Mouse (Mus musculus) brain, embryonic 14.5 days (tissue): ENCODE results near the gene Btbd2.

Experiments used
- CTCF ChIP-seq: fragments of 200-500 bp; IDR thresholded peaks from 2 replicates; pipeline ENCODE4 v1.5.1; 2012; ENCODE audit warnings: inconsistent platforms, mild to moderate bottlenecking, moderate library complexity, borderline replicate concordance; ENCODE audit not compliant: insufficient read depth, insufficient read length; ENCODE audit errors: extremely low read depth
- POLR2A ChIP-seq: fragments of 200-500 bp; IDR thresholded peaks from 2 replicates; pipeline ENCODE4 v1.6.1; 2012; ENCODE audit warnings: mild to moderate bottlenecking, inconsistent platforms, borderline replicate concordance; ENCODE audit not compliant: poor library complexity, insufficient read depth, insufficient read length, severe bottlenecking; ENCODE audit errors: extremely low read depth

DNA sequence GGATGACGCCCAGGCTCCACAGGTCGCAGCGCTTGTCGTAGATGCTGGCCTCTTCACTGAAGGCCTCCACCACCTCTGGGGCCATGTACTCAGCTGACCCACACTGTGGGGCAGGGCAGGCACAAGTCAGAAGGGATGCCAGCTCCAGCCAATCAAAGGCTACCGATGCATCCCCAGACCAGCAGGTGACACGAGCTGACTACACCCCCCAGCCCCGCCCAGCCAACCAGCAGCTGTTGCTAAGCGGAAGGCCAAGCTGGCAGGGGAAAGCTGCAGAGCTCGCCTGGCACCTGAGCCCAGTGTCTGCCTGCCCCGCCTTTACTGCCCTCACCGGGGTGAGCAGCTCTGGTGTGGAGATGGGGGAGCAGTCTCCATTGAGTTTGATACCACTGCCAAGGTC, 11.7 kb upstream of the Btbd2 start:
- TF ChIP-seq POLR2A (no peak), CTCF (no peak)
